Mouse (Mus musculus): ENCODE measurements around the gene Basp1. TPM values are rescaled to one million over a fixed set of nuclear protein-coding genes. Genes with fewer than 3 reads are reported as not detected.
"Not testable (repeated sequence)": the region's sequence is repeated elsewhere in the genome, so short reads cannot be mapped to it uniquely, and the experiment has no call there.

Gene Basp1
- total RNA-seq (2021) = 1,000 to 10,000 TPM; 1,424 to 1,444 TPM

DNA sequence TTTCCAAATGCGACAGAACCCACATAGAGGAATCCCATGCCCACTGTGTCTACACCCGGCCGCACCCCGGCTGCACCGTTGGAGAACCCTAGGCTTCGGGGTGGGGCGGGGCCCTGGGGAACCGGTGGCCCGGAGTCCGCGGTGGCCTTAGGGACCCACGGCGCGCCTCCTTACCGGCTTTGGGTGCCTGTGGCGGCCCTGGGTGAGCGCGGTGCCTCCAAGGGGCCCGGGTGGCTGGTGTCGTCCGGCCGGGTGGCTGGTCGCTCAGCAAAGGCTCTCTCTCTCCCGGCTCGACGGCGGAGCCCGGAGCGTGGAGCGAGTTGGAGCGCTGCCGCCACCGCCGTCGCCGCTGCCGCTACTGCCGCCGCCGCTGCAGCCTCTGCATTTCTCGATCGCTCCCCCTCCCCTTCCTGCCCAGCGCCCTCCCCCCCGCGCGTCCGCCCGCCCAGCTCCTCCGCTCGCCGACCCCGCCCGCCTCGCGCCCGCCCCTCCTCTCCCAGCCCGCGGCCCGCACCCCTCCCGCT is at the start of gene Basp1:
Gene Basp1 (minus strand): TSS at position 387 of the 524 bp plus-strand sequence.
- peak; percentile 93 for DNase-seq
- intact Hi-C loops (cut with DNase I) = loop anchor here (5.0 to 10.0 kb wide), 4 partner anchors 51 to 691 kb away; no protein-coding TSS in a partner anchor

DNA sequence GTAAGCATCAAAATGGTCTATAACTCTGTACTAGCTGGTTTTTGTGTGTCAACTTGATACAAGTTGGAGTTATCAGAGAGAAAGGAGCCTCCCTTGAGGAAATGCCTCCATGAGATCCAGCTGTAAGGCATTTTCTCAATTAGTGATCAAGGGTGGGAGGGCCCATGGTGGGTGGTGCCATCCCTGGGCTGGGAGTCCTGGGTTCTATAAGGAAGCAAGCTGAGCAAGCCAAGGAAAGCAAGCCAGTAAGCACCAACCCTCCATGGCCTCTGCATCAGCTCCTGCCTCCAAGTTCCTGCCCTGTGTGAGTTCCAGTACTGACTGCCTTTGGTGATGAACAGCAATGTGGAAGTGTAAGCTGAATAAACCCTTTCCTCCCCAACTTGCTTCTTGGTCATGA is 49.5 kb upstream of the Basp1 start:
- intact Hi-C loops (cut with DNase I); DNase-seq: not testable (repeated sequence)

DNA sequence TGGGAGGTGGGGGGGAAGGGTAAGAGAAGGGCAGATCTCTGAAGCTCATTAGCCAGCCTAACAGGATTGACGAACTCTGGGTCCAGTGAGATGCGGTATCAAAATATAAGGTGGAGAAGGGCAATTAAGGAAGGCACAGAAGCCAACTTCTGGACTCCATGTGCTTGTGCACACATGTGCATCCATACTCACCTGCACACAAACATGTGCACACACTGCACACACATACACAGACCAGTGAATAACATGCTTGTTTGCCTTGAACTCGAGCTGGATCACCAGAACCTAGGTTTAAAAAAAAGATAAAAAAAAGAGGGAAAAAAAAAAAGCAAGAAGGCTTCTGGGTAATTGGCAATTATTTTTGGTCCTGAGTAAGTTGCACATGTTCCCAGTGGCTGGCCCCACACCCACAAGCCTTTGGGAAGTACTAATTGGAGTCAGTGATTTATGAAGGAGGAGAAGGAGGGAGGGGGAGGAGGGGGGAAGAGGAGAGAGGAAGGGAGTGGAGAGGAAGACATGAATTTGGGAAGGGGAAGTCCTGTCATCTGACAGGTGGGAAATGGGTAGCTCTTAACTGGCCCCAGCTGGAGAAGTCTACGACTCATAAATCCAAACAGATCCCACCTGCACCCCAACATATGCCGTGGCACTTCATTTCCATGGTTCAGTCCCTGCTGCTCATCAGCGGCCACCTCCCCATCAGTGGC is 48.6 kb upstream of the Basp1 start:
- intact Hi-C loops (cut with DNase I) = no loop called here
- DNase-seq = no peak

DNA sequence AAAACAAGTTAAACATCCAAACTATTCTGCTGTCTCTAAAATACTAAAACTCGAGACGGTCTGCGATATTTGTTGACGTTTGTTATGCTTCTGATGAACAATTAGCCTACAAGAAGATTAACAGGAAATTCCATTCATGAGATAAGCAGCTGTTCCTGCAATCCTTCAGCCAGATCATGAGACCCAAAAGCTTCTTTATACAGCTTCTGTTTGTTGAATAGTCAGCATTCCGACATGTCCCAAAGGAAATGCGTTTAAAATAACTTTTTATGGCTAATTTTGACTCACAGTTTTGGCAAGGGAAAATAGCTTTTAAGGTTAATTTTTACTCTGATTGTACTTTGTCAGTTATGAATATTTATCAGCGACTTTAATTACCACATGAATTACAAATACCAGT is 46.3 kb upstream of the Basp1 start:
- no peak for DNase-seq
- intact Hi-C loops (cut with DNase I) = no loop called here

DNA sequence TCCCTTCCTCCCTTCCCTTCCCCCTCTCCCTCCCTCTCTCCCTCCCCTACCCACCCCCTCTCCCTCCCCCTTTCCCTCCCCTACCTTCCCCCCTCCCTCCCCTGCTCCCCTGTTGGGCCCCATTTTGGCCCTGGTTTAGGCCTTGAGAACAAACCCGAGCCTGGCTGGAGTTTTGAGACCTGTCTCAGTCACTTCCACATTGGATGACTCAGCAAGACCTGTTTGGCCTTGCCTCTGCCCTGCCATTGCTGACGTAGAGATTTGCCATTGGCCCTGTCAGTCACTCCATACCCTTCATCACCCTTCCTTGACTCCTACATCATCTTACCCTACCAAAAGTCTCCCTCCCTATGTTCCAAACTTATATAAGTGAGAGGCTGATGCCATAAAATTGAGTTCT is 43.9 kb upstream of the Basp1 start:
- intact Hi-C loops (cut with DNase I) = no loop called here
- DNase-seq = no peak

DNA sequence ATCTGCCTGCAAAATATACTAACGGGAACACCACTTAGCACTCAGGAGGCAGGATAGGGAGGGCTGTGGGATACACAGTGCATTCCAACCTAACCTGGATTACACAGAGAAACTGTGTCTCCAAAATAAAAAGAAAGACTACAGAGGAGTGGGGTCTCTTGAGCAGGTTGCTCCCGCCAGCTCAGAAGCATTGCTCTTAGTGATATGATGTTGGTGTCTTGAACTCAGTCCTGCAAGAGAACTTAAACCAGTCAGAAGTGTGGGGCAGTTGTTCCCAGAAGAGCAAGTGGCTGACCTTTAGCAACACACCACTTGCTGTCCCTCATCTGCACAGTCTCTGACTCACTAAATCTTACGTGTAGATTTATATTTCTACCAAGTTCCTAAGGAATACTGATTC is 40.0 kb upstream of the Basp1 start:
- intact Hi-C loops (cut with DNase I) = no loop called here
- no peak for DNase-seq

DNA sequence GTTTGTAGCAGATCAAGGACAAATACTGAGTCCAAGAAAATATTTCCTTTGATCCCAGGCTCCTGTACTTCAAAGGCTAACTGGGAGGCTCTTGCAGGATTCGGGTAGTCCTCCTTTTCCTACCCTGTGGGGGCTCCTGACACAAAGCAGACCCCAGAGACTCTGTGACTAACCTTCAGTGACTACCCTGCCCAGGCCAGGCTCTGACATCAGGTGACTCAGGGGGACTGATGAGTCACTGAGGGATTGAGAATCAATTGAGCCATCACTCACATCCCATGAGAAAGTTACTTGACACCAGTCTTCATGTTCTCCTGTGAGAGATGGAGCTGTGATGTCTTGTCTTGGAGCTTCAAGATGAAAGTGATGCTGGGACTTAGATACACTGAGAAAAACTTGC is 35.8 kb upstream of the Basp1 start:
- no peak for DNase-seq
- intact Hi-C loops (cut with DNase I) = loop anchor here (10.0 kb wide), 1 partner anchor 525 kb away; no protein-coding TSS in a partner anchor

DNA sequence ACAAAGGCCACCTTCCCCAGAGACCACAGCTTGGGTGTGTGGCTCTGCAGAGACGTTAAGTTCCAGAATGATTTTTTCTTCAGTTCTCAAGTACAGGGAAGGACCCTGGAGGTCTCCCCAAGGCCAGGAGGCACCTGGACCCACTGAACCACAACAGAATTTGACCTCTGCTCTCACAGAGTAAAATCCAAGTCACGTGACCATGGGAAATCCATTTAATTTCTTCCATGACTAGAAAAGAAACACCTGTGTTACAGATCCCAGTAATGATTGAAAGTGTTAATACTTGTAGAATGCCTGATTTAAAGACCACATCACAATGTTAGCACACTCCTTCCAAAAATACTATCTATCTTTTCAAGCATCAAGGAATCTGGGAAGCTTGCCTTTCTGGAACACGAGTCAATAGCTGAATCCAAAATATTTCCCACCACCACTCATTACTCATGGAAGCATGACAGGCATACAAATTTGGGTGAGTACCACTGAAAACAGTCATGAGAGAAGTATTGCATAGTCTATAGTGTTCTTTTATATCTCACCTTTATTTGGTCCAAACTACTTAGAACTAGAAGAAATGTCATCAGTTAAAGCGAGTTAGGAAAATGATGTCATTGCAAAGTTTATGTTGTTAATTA is 35.3 kb upstream of the Basp1 start:
- DNase-seq = no peak
- intact Hi-C loops (cut with DNase I) = loop anchor here (10.0 kb wide), 1 partner anchor 526 kb away; no protein-coding TSS in a partner anchor

DNA sequence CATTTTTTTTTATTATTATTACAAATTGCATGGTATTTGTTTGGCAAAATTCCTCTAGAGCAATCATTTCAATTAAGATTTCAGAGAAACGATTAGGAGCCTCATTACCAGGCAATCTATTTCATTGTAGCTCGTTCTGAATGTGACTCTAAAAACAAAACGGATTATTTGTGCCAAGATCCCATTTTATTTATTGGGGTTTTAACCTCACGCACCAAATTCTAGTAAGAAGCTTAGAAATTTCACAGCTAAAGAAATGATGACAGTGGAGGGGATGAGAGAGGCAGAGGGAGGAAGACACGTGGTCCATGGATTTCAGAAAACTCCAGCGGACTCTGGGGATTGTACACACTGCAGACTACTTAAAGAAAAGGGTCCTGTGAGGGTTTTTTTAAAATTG is 33.6 kb upstream of the Basp1 start:
- intact Hi-C loops (cut with DNase I) = loop anchor here (10.0 kb wide), 1 partner anchor 528 kb away; no protein-coding TSS in a partner anchor

DNA sequence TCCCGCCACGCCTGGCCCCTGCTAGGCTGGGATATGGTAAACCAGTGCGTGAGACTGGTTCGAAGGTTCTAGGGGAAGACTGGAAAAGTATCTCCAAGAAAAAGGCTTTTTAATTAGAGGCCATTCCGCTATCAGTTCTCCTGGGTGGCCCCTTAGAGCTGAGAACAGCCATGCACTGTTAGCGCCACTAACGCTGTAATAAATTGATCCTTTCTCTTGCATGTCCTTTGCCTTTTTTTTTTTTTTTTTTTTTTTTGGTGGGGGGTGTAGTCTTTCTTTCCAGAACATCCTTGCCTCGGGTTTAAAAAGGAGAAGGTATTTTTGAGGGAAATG is 32.6 kb upstream of the Basp1 start:
- DNase-seq = no peak
- intact Hi-C loops (cut with DNase I) = loop anchor here (10.0 kb wide), 1 partner anchor 529 kb away; no protein-coding TSS in a partner anchor

More for the DNA sequence above, 33.6 kb upstream of the Basp1 start:
- DNase-seq = no peak

DNA sequence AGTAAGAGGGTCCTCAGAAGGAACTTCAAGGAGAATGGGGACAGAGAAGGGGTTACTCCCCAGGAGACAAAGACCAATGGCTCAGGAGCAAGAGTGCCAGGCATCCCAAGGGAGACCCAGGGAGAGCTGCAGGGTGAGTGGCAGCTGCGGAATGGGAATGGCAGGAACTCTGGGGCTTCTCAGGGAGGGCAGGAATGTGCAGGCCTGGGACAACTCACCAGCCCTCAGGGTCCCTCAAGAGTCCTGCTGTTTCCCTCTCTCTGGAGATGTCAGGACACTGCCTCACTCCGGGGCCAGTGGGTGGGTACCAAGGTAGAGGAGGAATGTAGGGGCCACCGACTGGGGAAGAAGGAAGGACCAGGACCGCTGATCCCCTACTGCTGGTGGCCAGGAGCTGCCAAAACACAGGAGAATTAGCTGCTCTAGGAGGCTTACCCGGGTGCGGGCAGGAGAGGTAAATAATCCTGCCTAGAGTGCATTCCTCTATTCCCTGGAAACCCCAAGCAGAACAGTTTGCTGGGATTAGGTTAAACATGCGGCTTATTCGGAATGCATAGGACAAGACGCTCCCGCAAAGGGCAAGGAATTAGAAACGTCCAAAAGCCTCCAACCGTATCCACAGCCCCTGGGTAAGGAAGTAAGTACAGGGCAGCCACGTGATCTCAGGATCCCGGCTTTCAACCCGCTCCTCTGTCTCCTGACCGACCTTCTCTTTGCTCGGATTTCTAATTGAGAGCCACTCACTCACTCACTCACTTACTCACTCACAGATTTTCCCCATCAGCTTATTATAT is 32.0 kb upstream of the Basp1 start:
- intact Hi-C loops (cut with DNase I) = loop anchor here (10.0 kb wide), 1 partner anchor 529 kb away; no protein-coding TSS in a partner anchor
- DNase-seq = no peak

DNA sequence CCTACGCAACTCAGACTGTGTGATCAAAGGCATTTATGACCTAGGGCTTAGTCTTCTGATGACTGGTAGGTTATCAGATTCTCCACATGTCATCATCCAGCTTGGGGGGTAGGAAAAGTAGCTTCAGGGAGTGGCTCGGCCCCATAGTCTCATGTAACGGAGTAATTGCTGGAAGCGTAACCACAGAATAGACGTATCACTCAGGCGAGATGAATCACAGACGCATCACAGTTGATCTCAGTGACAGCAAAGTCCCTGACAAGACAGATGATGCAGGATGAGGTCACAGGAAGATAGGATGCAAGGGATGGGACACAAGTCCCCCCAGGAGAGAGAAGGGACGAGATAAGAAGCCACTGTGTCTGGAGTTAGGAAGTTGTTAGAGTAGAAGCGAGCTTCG is 30.6 kb upstream of the Basp1 start:
- intact Hi-C loops (cut with DNase I) = loop anchor here (5.0 to 10.0 kb wide), 2 partner anchors 273 to 531 kb away; no protein-coding TSS in a partner anchor
- DNase-seq = no peak

DNA sequence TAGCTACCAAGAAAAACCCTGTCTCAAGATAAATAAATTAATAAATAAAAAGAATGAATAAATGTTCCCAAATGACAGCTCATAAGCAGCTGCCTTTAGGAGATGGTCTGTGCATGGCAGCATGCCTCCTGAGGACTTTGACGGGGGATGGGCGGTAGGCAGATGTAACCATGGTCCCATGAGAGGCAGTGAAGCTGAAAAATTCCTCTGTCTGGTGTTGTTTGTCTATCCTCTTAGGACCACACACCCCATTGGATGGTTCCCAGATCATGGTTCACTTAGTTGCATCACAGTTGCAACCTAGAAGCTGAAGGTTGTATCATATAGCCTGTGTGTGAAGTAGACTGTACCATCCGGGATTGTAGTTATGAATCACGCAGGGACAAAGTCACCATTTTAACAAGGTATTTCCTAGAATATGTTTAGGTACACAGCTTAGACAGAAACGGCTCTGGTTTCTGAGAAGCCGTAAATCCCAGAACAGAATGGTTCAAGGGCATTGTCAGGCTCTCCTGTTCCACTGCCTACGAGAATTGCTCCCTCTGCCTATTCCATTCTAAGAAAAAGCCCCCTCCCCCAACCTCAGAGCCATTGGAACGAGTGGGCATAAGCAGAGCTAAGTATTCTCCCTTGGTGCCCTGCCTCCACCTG is 29.7 kb upstream of the Basp1 start:
- intact Hi-C loops (cut with DNase I) = loop anchor here (5.0 to 10.0 kb wide), 2 partner anchors 274 to 532 kb away; no protein-coding TSS in a partner anchor
- peak; percentile 17 for DNase-seq

DNA sequence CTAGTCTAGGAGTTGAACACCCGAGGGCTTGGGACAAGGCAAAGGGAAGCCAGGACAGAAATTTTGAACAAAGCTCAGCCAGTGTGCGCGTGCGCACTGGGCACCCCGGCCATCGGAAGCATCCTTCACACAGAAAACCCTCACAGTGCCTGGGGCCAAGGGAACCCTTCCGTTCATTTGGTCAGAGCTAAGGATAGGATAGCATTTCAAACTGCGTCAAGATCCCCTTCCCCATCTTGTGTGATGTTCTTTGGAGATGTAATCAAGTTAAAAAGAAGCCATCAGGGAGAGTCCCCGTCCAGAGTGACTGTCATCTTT is 28.3 kb upstream of the Basp1 start:
- intact Hi-C loops (cut with DNase I) = loop anchor here (5.0 to 10.0 kb wide), 2 partner anchors 275 to 533 kb away; no protein-coding TSS in a partner anchor
- DNase-seq = no peak

DNA sequence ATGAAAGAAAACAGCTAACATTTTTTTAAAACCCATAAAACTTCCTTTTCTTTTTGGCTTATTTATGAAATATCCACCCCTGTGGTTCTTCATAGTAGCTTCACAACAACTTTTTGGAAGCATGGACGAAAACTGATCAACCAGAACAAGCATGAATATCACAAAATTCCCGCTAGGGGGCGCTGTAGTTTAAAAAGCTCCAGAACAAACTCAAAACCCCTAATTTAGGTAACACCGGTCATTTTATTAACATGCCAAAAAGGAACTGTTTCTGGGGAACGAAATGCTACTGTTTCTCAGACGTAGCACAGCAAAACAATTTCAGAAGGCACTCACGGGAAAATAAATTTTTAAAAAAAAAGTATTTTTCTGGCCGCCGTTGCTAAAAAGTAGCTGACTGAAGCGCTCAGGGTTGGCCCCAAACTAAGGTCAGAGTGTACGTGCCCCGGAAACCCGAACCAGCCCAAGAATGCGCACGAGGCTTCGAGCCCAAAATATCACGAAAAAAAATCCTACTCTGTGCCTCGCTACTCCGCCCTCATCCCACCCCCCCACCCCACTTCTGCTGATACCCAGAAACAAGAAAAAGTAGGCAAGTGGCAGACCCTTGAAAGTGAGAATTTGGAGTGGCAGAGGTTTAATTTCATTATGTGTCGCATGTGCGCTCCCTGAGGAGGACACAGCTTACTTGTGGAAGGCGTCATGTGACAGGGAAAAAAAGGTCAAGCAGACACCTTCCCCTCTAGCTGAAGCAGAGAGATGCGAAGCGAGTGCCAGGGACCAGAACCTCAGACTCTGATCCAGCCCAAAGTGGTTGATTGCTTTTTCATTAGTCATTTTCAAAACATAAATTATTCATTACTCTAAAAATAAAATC is 27.7 kb upstream of the Basp1 start:
- intact Hi-C loops (cut with DNase I) = loop anchor here (5.0 to 10.0 kb wide), 2 partner anchors 276 to 534 kb away; no protein-coding TSS in a partner anchor
- DNase-seq = peak; percentile 71

DNA sequence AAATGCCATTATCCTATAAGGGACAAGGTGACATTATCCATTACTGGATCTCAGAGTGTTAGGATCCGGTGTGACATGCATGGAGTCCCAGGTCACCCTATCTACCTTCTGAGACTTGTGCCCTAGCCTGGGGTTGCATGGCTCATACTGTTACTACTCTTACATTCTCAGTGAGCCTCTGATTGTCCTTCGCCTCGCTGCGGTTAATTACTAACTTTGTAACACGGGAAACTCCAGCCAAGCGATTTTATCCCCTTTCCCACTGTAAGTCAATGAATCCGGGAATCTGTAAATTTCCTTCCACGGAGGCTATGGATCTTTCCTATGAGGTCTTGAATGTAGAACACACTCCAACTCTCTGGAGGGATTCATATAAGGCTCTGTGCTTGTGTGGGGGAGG is 26.8 kb upstream of the Basp1 start:
- DNase-seq = no peak
- intact Hi-C loops (cut with DNase I) = loop anchor here (5.0 to 10.0 kb wide), 2 partner anchors 277 to 534 kb away; no protein-coding TSS in a partner anchor

DNA sequence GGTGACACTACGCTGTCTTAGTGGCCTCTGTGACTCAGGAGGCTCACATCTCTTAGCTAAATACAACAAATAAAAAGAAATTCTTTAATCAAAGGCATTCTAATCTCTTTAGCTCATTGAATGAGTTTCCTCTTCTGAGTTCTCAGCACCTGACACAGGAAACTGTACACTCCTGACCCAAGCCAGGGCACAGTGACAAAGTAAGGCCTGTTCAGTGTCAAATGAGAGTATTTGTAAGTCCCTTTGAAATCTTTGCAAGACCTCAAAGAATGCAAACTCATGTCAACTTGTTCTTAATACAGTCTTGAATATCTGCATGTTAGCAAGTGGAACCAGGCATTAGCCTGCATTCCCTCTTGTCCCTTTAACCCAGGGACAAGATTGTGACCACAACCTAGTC is 18.8 kb upstream of the Basp1 start:
- no peak for DNase-seq
- intact Hi-C loops (cut with DNase I) = no loop called here

DNA sequence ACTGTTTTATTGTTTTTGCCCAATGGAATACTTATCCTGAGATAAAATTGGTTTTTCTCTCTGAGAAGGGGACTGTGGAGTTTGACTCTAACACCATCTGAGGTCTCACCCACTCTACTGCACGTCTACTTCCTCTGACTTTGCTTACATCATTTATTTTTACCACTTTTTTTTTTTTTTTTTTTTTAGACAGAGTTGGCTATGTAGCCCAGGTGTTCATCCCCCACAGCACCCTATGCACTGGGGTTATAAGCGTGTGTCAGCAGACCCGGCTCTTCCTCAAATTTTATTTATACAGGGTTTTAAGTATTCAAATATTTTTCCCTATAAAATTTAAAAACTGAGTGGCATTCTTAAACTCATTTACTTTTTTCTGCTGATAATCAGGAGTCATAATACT is 16.6 kb upstream of the Basp1 start:
- intact Hi-C loops (cut with DNase I) = no loop called here
- DNase-seq = no peak

DNA sequence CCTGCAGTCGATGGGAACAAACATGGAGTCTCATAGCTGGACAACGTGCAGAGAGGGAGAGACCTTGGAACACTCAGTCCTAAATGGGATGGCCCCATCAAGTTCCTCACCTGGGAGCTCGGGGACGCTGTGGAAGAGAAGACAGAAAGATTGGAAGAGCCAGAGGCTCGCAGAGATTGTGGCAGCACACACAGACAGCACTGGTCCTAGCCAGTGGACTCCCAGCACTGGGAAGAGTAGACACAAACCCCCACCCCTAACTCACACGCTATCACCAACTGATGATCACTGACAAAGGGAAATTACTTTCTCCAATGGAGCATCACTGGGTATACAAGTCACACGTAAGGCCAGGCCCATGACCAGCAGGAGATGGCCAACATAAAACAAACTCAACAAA is 15.4 kb upstream of the Basp1 start:
- no peak for DNase-seq
- intact Hi-C loops (cut with DNase I) = loop anchor here (5.0 kb wide), 1 partner anchor 288 kb away; no protein-coding TSS in a partner anchor
